In genomic region chr7:83615815-83616214, GRCm38 (mm10) we compare ENCODE assay signal across 14 mouse cellular contexts. TPM values are rescaled to one million over a fixed set of nuclear protein-coding genes. Genes with fewer than 3 reads are reported as not detected.
A peak's percentile ranks its signal among the peaks of the same experiment; 100 is the strongest.
DNase-seq lines count a peak whose midpoint lies in the region; ATAC-seq and TF ChIP-seq lines count a peak whose summit lies in the region.
"Had no signal": no experiment of that assay in that cellular context is flagged by ENCODE, and none has a peak within 500 bp of the region (broad histone marks: within the 10 kb centered on the region; RNA-seq: fewer than 3 reads in every experiment).

No protein-coding gene starts in this region.

- ATAC-seq in erythroid progenitor cell, adult 5-6 weeks (replicated peaks; ENCODE audit: low FRiP score, poor library complexity, severe bottlenecking): 0 out of 2 replicates have a peak, but pooled peaks have one; percentile 31
- ATAC-seq in kidney, embryonic 14.5 days (ENCODE audit: low FRiP score, low TSS enrichment): no peak
- ATAC-seq: inflammation-experienced regulatory T-cells, adult 6 months had no signal

- H3K4me2 ChIP-seq in kidney, embryonic 14.5 days (replicated peaks; ENCODE audit: low read depth, low read length): no peak overlapping the region

- WGBS in kidney, embryonic 14.5 days: 84% methylated on average over 8 of the region's 8 CpGs

- no peak for DNase-seq in left cerebral cortex, adult 2 months (ENCODE audit: extremely low spot score in 1 of 2, low spot score in 2 of 2)
- DNase-seq in left cerebral cortex, postnatal 36 days (ENCODE audit: low spot score in 2 of 2): no peak
- peak; percentile 26 for DNase-seq in thymus, postnatal 25 days
- DNase-seq in thymus, postnatal 10 days (ENCODE audit: low spot score in 2 of 2): no peak
- DNase-seq in adrenal gland, adult 2 months: no peak
- DNase-seq: cerebellum, adult 2 months; lung, adult 18-20 months; right cerebral cortex, postnatal 25 days had no signal

- no peaks in the 10 kb centered on the region; the same call in none of the 2 replicates for H3K4me1 ChIP-seq in kidney, embryonic 14.5 days (ENCODE audit: control insufficient read depth, insufficient read depth, low read length)
- H3K4me1 ChIP-seq: heart, embryonic 10.5 days; midbrain, embryonic 10.5 days had no signal

- no peaks in the 10 kb centered on the region for H3K36me3 ChIP-seq in kidney, embryonic 14.5 days (ENCODE audit: control insufficient read depth, insufficient read depth, low read length)
- H3K36me3 ChIP-seq: heart, embryonic 10.5 days; midbrain, embryonic 10.5 days had no signal

- intact Hi-C loops in left cerebral cortex, adult 2 months (cut with DNase I): no loop called here
- intact Hi-C loops in left cerebral cortex, postnatal 36 days (cut with DNase I): no loop called here

- no peaks in the 10 kb centered on the region for H3K9me3 ChIP-seq in kidney, embryonic 14.5 days (ENCODE audit: control insufficient read depth, low read length)
- H3K9me3 ChIP-seq: heart, embryonic 10.5 days; midbrain, embryonic 10.5 days had no signal

- no peak overlapping the region for H3K27ac ChIP-seq in left cerebral cortex, adult 2 months
- H3K27ac ChIP-seq in kidney, embryonic 14.5 days (ENCODE audit: low read depth, low read length): no peak overlapping the region
- H3K27ac ChIP-seq: heart, embryonic 10.5 days; midbrain, embryonic 10.5 days had no signal

- no peak overlapping the region for H3K9ac ChIP-seq in kidney, embryonic 14.5 days (ENCODE audit: low read depth, low read length)

- H3K4me3 ChIP-seq in left cerebral cortex, adult 2 months: no peak overlapping the region
- H3K4me3 ChIP-seq in kidney, embryonic 14.5 days (ENCODE audit: low read length): no peak overlapping the region
- H3K4me3 ChIP-seq: heart, embryonic 10.5 days; midbrain, embryonic 10.5 days; myocyte had no signal

- H3K27me3 ChIP-seq in kidney, embryonic 14.5 days (ENCODE audit: control insufficient read depth, insufficient read depth, low read length): no peaks in the 10 kb centered on the region

- peak; percentile 21 for TF ChIP-seq CTCF in left cerebral cortex, adult 2 months (IDR thresholded peaks at IDR 0.05)

RNA-seq across cellular contexts. Expression of gene Stard5, which starts 15.9 kb away (rescaled TPM):
- total RNA-seq in left cerebral cortex, adult 2 months (2021): 1 to 10 TPM; 6.8 to 7.4 TPM
- 1 to 10 TPM; 7.4 to 9.2 TPM for total RNA-seq in left cerebral cortex, postnatal 36 days (2021)
- total RNA-seq in erythroid progenitor cell, adult 5-6 weeks (2015; ENCODE audit: low replicate concordance): 4.7 TPM in 1 of 2 replicates, not detected in the other
- total RNA-seq in erythroid progenitor cell, adult 5-6 weeks (2017; ENCODE audit: low replicate concordance): 4.5 and 5.5 TPM in 2 replicates
- 13.0 and 19.4 TPM in 2 replicates for polyA plus RNA-seq in kidney, embryonic 14.5 days (2014; fragmentation: Nextera tagmentation; extraction: Ambion mirVana)
- 10 to 100 TPM; 21.1 to 28.5 TPM for total RNA-seq in adrenal gland, adult 2 months (2021)
- 8.1 and 13.3 TPM in 2 replicates for polyA plus RNA-seq in adrenal gland, adult 2 months (2012; rRNA removed)

RNA-seq across cellular contexts. Expression of gene Tmc3, which starts 31.1 kb away (rescaled TPM):
- under 1 TPM; 0.29 to 0.40 TPM for total RNA-seq in left cerebral cortex, adult 2 months (2021)
- under 1 TPM; 0.12 to 0.23 TPM for total RNA-seq in left cerebral cortex, postnatal 36 days (2021)
- 0.42 and 0.72 TPM in 2 replicates for total RNA-seq in erythroid progenitor cell, adult 5-6 weeks (2015; ENCODE audit: low replicate concordance)
- total RNA-seq in erythroid progenitor cell, adult 5-6 weeks (2017; ENCODE audit: low replicate concordance): 1.2 and 1.7 TPM in 2 replicates
- polyA plus RNA-seq in kidney, embryonic 14.5 days (2014; fragmentation: Nextera tagmentation; extraction: Ambion mirVana): 0.84 and 0.91 TPM in 2 replicates
- under 1 TPM; 0.12 to 0.17 TPM for total RNA-seq in adrenal gland, adult 2 months (2021)
- polyA plus RNA-seq in adrenal gland, adult 2 months (2012; rRNA removed): 0.08 and 0.26 TPM in 2 replicates
